Mouse (Mus musculus) adrenal gland (tissue): ENCODE measurements around the gene Fbxw9.
"Not testable (repeated sequence)": the region's sequence is repeated elsewhere in the genome, so short reads cannot be mapped to it uniquely, and the experiment has no call there.

Experiments used
- intact Hi-C: fragments of 180-260 bp; cut with DNase I; formaldehyde crosslinking; loops from one replicate; pipeline ENCODE4 v1.15.1; 2025
- microRNA-seq, 2 experiments: library from miRNA; unstranded; fragments of <30 nt; microRNA quantifications; one replicate each; pipeline ENCODE4; 2019

The Fbxw9 gene

DNA sequence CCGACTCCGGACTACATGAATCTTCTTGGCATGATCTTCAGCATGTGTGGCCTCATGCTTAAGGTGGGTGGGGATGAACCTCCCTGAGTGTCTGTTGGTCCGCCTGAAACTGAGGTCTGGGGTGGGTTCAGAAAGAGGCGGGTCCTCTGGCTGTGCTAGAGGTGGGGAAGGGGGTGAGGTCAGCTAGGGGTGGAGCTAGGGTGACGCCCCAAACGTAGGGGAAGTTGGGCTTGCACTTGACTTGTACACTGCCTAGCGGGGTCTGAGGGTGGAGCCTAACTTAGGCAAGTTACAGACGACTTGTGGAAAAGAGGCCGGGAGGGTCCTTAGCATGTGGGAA lies 21.3 kb downstream of the Fbxw9 start, which contains the start of gene Wdr83:
Gene Wdr83 (minus strand): TSS at position 91 of the 340 bp plus-strand sequence.
- intact Hi-C loops = no loop called here

DNA sequence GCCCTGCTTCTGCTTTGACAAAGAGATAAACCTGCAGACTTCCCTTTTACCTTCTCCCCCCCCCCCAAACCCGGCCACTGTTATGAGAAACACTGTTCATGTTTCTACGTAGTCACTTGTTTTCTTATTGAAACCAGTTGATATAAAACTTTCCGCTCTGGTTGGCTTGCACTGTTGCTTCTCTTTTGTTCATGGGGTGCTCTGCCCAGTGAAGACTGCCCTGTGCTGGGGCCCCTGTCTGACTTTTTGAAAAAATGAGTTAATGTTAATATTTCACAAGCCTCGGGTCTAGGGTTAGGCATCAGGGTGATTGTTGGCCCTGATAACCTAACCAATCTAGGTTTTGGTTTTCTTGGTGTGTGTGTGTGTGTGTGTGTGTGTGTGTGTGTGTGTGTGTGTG lies 22.3 kb downstream of the Fbxw9 start:
- intact Hi-C loops = not testable (repeated sequence)

DNA sequence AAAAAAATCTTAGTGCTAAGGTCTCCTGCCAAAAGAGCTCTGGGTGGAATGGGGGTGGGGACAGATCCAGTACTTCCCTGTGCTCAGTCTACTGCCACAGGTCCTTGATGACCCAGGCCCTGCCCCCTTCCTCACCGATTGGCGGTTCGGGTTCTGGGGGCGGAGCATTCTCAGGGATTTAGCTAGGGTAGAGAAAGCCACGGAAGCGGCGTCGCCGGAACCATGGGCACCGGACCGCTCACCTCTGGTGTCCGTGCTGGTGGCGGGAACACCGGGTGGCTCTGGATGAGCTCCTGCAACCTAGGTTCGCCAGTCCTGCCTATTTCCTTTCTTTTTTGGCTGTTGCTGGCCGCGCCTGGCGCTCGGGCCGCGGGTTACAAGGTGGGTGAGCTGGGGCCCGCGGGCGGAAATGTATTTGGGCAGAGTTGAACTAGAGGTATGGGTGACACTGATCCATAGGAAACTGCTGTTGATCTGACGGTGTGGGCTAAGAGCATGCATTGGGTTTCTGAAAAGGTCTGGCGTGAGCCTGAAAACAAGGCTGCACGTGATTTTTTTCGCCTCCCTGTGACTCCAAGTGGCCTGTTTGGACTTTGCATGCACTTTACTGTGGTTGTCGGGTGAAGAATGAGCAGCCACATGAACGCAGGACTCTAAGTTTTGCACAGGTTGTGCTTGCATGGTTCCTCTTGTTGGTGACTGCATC lies 23.4 kb downstream of the Fbxw9 start, which contains the start of gene Man2b1:
Gene Man2b1 (plus strand): TSS at position 163 of the 706 bp plus-strand sequence.
- intact Hi-C loops = no loop called here

DNA sequence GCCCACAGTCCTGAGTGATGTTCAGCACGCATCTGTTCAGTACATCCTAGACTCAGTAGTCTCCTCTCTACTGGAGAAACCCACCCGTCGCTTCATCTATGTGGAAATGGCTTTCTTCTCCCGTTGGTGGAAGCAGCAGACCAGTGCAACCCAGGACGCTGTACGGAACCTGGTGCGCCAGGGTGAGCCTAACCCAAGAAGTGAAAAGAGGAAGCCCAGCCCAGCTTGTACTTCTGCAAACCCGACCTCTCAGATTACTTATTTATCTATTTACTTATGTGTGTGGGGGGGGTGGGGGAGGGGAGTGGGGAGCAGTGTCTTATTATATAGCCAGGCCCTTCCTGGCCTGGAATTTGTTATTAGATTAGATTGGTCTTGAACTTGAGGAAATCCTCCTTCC lies 24.8 kb downstream of the Fbxw9 start:
- intact Hi-C loops = no loop called here

GRCm38 (mm10) chr8:85086238-85086637 lies 26.4 kb downstream of the Fbxw9 start:
- intact Hi-C loops = no loop called here

DNA sequence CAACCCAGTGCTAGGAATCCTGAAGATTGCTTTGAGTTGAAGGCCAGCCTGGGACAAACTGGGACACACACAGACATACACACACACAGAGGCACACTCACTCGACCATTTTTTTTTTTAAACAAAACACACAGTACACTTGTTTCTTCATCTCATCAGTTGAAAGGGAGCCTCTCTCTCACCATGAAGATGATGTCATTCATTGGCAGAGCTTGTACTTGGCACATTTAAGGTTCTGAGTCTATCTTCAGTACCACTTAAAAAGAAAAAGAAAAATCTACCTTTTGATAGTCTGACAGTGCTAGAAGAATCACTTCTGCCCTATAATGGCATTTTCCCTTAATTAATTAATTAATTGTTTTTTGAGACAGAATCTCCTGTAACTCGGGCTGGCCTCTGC lies 28.9 kb downstream of the Fbxw9 start:
- intact Hi-C loops = no loop called here

GRCm38 (mm10) chr8:85090856-85091255 lies 31.0 kb downstream of the Fbxw9 start:
- intact Hi-C loops = no loop called here

DNA sequence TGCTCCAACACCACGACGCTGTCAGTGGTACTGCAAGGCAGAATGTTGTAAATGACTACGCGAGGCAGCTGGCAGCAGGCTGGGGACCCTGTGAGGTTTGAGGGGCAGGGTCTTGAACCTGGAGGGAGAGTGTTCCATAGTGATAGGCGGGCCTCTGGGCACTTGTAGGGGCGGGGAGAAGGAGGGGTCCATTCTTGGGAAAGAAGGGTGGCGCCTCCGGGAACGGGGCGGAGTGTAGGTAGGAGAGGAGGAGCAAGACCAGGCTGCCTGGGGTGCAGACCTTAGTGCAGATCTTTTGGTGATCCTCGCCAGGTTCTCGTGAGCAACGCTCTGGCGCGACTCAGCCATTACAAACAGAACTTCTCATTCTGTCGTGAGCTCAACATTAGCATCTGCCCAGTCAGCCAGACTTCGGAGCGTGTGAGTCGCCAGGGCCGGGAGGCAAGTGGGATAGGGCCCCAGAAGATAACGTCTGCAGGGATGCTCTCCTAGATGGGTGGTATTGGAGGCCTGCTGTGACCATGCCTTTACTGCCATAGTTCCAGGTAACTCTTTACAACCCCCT lies 31.8 kb downstream of the Fbxw9 start:
- intact Hi-C loops = no loop called here

DNA sequence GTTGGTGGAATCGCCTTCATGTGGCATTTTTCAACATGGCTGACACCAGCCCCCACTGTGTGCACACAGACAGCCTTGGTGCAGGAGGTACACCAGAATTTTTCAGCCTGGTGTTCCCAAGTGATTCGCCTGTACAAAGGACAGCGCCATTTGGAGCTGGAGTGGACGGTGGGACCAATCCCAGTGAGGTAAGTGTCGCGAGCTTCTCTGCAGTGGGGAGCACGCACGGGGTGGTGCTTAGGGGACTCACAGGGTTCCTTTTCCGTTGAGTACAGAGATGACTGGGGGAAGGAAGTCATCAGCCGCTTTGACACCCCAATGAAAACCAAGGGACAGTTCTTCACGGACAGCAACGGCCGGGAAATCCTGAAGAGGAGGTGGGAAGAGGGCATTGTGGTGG lies 35.2 kb downstream of the Fbxw9 start:
- intact Hi-C loops = no loop called here

- intact Hi-C loops = no loop called here
These were observed 35.7 kb downstream of the Fbxw9 start for GRCm38 (mm10) chr8:85095566-85095965.

GRCm38 (mm10) chr8:85096196-85096595 lies 36.3 kb downstream of the Fbxw9 start:
- intact Hi-C loops = no loop called here

DNA sequence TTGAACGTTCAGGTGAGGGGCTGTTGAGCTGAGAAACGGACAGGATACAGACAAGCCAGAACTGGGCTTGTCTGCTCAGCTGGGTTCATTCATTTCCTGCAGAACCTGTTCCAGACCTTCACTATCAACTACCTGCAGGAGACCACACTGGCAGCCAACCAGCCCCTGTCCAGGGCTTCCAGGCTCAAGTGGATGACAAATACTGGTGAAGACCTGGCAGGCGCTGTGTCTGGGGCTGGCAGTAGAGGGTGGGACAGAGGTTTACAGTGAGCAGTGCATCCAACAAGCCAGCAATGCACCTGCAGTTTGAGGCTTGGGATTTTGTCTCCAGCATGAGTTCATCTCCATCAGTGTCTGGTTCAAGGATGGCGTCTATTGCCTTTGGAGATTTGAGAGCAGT lies 37.0 kb downstream of the Fbxw9 start:
- intact Hi-C loops = no loop called here

DNA sequence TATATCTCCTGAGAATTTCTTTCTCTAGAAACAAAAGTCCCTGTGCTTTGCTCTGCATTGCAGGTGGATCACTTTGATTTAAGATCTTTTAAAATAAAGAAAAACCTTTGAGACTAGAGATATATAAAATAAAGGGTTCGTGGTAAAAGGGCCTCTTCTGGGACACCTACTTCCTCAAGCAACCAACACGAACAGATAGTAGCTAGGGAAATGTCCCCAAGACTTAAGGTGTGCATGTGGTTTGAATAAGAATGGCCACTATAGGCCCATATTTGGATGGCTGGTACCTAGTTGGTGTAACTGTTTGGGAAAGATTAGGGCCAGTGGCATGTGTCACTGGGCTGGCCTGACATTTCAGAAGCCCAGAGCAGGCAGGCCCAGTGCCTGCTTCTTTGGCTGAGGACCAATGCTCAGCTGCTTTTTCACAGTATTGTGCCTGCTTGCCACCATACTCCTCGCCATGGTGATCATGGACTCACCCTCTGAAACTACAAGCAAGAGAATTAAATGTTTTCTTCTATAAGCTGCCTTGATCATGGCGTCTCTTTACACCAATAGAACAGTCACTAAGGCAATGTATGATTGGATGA lies 40.3 kb downstream of the Fbxw9 start:
- intact Hi-C loops = no loop called here

DNA sequence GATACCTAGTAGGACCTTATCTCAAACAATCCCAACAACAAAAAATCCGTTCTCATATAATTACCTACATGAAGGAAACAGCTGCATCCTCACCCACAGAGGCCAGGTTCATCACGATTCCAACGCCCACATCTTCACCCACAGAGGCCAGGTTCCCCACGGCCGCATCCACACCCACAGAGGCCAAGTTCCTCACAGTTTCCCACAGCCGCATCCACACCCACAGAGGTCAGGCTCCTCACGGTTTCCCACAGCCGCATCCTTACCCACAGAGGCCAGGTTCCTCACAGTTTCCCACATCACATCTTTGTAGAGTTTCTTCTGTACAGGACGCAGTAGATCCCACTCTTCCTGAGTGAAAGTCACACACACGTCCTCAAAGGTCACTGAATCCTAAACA lies 53.4 kb downstream of the Fbxw9 start:
- intact Hi-C loops = no loop called here

DNA sequence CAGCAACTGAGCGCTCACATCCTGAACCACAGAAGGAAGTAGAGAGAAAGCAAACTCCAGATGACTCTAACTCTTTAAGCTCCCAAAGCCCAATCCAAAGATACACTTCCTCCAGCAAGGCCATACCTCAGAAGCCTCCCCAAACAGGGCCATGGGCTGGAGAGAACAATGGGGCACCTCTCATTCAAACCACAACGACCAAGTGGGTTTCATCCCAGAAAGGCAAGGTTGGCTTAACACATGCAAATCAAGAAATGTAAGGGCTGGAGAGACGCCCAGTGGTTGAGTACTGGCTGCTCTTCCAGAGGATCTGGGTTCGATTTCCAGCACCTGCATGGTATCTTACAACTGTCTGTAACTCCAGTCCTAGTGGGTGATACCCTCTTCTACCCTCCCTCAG lies 55.6 kb downstream of the Fbxw9 start:
- intact Hi-C loops = no loop called here

Small RNAs within 50 kb of the gene (microRNA-seq; reads per million reads assigned to microRNA genes)
- gene Gm23388 (0.12 to 0.34 reads per million in 2 experiments), gene Mir7070 (0.12 to 0.46 reads per million in 2 experiments)
